Mouse (Mus musculus): ENCODE measurements around the gene Sema4f. TPM values are rescaled to one million over a fixed set of nuclear protein-coding genes. Genes with fewer than 3 reads are reported as not detected.

Sema4f gene
- polyA plus RNA-seq, 1 experiment, result 0.23 TPM

DNA sequence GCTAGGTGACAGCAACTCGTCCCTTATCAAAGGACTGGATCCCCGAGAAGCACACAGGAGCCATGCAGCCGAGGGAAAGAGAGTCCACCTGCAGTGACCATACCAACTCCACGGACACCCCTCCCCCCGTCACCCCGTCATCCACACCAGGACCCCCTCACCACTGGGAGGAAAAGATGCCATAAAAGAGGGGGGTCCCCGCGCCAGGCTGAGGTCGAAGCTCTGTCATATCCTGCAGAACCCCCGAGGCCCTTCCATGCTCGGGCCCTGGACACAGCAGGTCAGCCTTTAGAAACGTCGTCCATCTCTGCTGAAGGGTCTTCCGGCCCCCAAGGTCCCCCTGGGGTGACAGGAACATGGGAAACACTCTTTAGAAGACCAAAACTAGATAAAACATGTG is 21.2 kb downstream of the Sema4f start:
- Histone ChIP-seq H3K79me2 (ENCODE audit: control insufficient read depth, insufficient read depth) (no peaks in the 10 kb centered on the region), H3K36me3 (ENCODE audit: control insufficient read depth, insufficient read depth) (no peaks in the 10 kb centered on the region), H3K4me3 (ENCODE audit: insufficient read depth, poor library complexity, severe bottlenecking) (no peak overlapping the region), H3ac (ENCODE audit: control insufficient read depth, insufficient read length, low read depth) (no peak overlapping the region), H3K79me3 (ENCODE audit: low read depth) (no peaks in the 10 kb centered on the region), H3K27me3 (ENCODE audit: control insufficient read depth, insufficient read depth, insufficient read length) (no peaks in the 10 kb centered on the region)
- no peak for TF ChIP-seq FOSL1 (IDR thresholded peaks at IDR 0.05; ENCODE audit: insufficient read depth, low read length, poor library complexity, severe bottlenecking)
- TF ChIP-seq USF1 (IDR thresholded peaks at IDR 0.05; ENCODE audit: low read depth), result no peak
- no peak for TF ChIP-seq MAX (IDR thresholded peaks at IDR 0.05)

DNA sequence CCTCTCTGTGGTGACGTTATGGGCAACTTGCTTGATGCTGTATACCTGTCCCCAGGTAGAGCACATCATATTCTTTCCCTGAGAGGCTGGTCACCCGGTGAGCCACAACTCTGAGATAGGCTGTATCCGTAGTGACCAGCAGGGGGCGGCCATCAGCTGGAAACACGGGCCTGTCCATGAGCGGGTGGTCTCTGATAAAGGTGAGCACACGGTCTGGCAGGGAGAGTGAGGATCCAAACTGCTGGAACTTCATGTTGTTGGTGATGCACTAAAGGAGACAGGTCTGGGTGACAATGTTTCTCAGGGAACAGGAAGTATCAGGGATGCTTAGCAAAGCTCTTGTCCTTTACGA is 21.8 kb downstream of the Sema4f start:
- no peak overlapping the region for H3K4me3 ChIP-seq (ENCODE audit: insufficient read depth, poor library complexity, severe bottlenecking)
- H3K27me3 ChIP-seq (ENCODE audit: control insufficient read depth, insufficient read depth, insufficient read length), result no peaks in the 10 kb centered on the region
- no peaks in the 10 kb centered on the region for H3K36me3 ChIP-seq (ENCODE audit: control insufficient read depth, insufficient read depth)
- no peaks in the 10 kb centered on the region for H3K79me2 ChIP-seq (ENCODE audit: control insufficient read depth, insufficient read depth)
- no peak overlapping the region for H3ac ChIP-seq (ENCODE audit: control insufficient read depth, insufficient read length, low read depth)
- TF ChIP-seq MYOD1 (IDR thresholded peaks at IDR 0.05; ENCODE audit: control insufficient read depth, insufficient read length, low read depth), result no peak
- no peak for TF ChIP-seq FOSL1 (IDR thresholded peaks at IDR 0.05; ENCODE audit: insufficient read depth, low read length, poor library complexity, severe bottlenecking)
- TF ChIP-seq CEBPB (IDR thresholded peaks at IDR 0.05; ENCODE audit: low read depth), result no peak
- TF ChIP-seq MAX (IDR thresholded peaks at IDR 0.05), result no peak
- no peak for TF ChIP-seq USF1 (IDR thresholded peaks at IDR 0.05; ENCODE audit: low read depth)
- peak; percentile 69 for TF ChIP-seq CTCF (IDR thresholded peaks at IDR 0.05; ENCODE audit: control insufficient read depth, insufficient read depth, insufficient read length)
- TF ChIP-seq MYOG (IDR thresholded peaks at IDR 0.05; ENCODE audit: control insufficient read depth, extremely low read depth, insufficient read length), result no peak
- H3K79me3 ChIP-seq (ENCODE audit: low read depth), result no peaks in the 10 kb centered on the region

DNA sequence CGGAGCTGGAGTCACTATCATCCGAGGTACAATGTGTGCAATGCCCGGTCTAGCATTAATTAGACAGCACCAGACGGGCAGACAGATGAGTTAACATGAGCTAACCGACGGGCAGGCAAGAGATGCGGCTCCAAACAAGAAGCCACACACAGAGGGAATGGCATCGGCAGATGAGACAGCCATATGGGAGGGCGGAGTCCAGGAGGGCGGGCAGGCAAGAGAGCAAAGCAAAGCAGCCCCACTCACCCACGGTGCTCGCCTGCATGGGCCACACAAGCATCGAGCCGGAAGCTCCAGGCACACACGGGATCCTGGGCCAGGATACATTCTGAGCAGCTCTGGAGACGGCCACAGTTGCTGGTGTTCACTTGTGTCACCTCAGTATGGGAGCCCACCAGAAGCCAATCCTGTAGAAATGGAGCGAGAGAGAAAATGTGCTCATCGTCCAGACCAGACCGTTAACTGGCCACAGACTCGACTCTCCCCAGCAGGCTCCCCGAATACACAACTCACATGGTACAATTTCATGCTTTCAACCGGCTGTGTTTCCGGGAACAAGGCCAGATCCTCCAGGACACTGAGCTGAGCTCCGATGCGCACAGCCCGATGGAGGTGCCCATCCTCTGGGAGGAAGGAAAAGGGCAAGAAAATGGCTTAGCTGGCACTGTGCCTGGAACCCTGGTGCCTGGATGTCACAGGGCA is 22.3 kb downstream of the Sema4f start:
- H3K36me3 ChIP-seq (ENCODE audit: control insufficient read depth, insufficient read depth), result no peaks in the 10 kb centered on the region
- H3K27me3 ChIP-seq (ENCODE audit: control insufficient read depth, insufficient read depth, insufficient read length), result no peaks in the 10 kb centered on the region
- no peaks in the 10 kb centered on the region for H3K79me2 ChIP-seq (ENCODE audit: control insufficient read depth, insufficient read depth)
- no peaks in the 10 kb centered on the region for H3K79me3 ChIP-seq (ENCODE audit: low read depth)
- no peak overlapping the region for H3K4me3 ChIP-seq (ENCODE audit: insufficient read depth, poor library complexity, severe bottlenecking)
- TF ChIP-seq MYOG (IDR thresholded peaks at IDR 0.05; ENCODE audit: control insufficient read depth, extremely low read depth, insufficient read length), result no peak
- TF ChIP-seq FOSL1 (IDR thresholded peaks at IDR 0.05; ENCODE audit: insufficient read depth, low read length, poor library complexity, severe bottlenecking), result no peak
- no peak for TF ChIP-seq CTCF (IDR thresholded peaks at IDR 0.05; ENCODE audit: control insufficient read depth, insufficient read depth, insufficient read length)
- TF ChIP-seq CEBPB (IDR thresholded peaks at IDR 0.05; ENCODE audit: low read depth), result no peak
- TF ChIP-seq MYOD1 (IDR thresholded peaks at IDR 0.05; ENCODE audit: control insufficient read depth, insufficient read length, low read depth), result no peak
- no peak for TF ChIP-seq USF1 (IDR thresholded peaks at IDR 0.05; ENCODE audit: low read depth)
- no peak for TF ChIP-seq MAX (IDR thresholded peaks at IDR 0.05)
- H3ac ChIP-seq (ENCODE audit: control insufficient read depth, insufficient read length, low read depth), result no peak overlapping the region

DNA sequence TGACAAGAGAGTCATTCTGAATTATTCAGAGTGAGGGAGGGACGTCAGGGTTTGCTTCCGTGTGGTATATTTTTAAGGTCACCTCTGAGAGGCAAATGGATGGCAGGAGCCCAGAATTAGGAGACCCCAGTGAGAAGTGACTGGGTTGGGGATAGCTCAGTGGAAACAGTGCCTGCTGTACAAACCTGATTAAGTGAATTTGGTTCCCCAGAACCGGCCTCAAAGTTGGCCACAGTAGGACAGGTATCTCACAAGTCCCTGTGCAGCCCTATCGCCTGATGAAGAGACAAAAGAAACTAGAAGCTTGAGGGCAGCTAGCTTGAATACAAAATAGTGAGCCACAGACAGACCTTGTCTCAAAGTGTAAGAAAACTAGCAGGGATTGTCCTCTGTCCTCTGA is 23.1 kb downstream of the Sema4f start:
- Histone ChIP-seq H3K27me3 (ENCODE audit: control insufficient read depth, insufficient read depth, insufficient read length) (no peaks in the 10 kb centered on the region), H3K79me3 (ENCODE audit: low read depth) (no peaks in the 10 kb centered on the region), H3ac (ENCODE audit: control insufficient read depth, insufficient read length, low read depth) (no peak overlapping the region), H3K79me2 (ENCODE audit: control insufficient read depth, insufficient read depth) (no peaks in the 10 kb centered on the region), H3K4me3 (ENCODE audit: insufficient read depth, poor library complexity, severe bottlenecking) (no peak overlapping the region), H3K36me3 (ENCODE audit: control insufficient read depth, insufficient read depth) (no peaks in the 10 kb centered on the region)
- no peak for TF ChIP-seq CEBPB (IDR thresholded peaks at IDR 0.05; ENCODE audit: low read depth)
- no peak for TF ChIP-seq FOSL1 (IDR thresholded peaks at IDR 0.05; ENCODE audit: insufficient read depth, low read length, poor library complexity, severe bottlenecking)
- TF ChIP-seq CTCF (IDR thresholded peaks at IDR 0.05; ENCODE audit: control insufficient read depth, insufficient read depth, insufficient read length), result no peak
- TF ChIP-seq USF1 (IDR thresholded peaks at IDR 0.05; ENCODE audit: low read depth), result no peak
- no peak for TF ChIP-seq MYOG (IDR thresholded peaks at IDR 0.05; ENCODE audit: control insufficient read depth, extremely low read depth, insufficient read length)
- TF ChIP-seq MYOD1 (IDR thresholded peaks at IDR 0.05; ENCODE audit: control insufficient read depth, insufficient read length, low read depth), result no peak
- no peak for TF ChIP-seq MAX (IDR thresholded peaks at IDR 0.05)

DNA sequence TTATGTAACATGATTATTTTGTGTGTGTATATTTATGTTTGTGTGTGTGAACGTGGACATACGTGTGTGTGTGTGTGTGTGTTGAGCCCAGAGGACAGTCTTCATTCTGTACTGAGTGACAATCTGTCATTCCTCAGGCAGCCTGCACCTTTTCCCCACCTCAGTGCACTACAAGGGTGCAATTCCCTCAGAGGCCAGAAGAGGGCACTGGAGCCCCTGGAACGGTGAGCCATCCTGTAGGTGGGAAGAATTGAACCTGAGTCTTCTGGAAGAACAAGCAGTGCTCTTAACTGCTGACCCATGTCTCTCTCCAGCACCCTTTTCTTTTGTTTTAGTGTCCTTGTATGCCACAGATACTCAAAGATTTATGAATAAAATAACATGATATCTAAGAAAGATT is 23.7 kb downstream of the Sema4f start:
- TF ChIP-seq CTCF (IDR thresholded peaks at IDR 0.05; ENCODE audit: control insufficient read depth, insufficient read depth, insufficient read length) (peak; percentile 66), MAX (IDR thresholded peaks at IDR 0.05) (no peak), USF1 (IDR thresholded peaks at IDR 0.05; ENCODE audit: low read depth) (no peak)
- no peak overlapping the region for H3ac ChIP-seq (ENCODE audit: control insufficient read depth, insufficient read length, low read depth)
- no peaks in the 10 kb centered on the region for H3K36me3 ChIP-seq (ENCODE audit: control insufficient read depth, insufficient read depth)
- H3K79me2 ChIP-seq (ENCODE audit: control insufficient read depth, insufficient read depth), result no peaks in the 10 kb centered on the region
- no peak overlapping the region for H3K4me3 ChIP-seq (ENCODE audit: insufficient read depth, poor library complexity, severe bottlenecking)
- H3K79me3 ChIP-seq (ENCODE audit: low read depth), result no peaks in the 10 kb centered on the region
- no peaks in the 10 kb centered on the region for H3K27me3 ChIP-seq (ENCODE audit: control insufficient read depth, insufficient read depth, insufficient read length)

All from C2C12 (cell line).